Mouse (Mus musculus): ENCODE results near the gene Gprc5c. TPM values are rescaled to one million over a fixed set of nuclear protein-coding genes. Genes with fewer than 3 reads are reported as not detected.

Gene Gprc5c
- polyA plus RNA-seq, 1 experiment, result 4.4 TPM

- H3K36me3 ChIP-seq (ENCODE audit: control insufficient read depth, insufficient read depth, low read length), result no peaks in the 10 kb centered on the region
- no peak overlapping the region for H3K27ac ChIP-seq (ENCODE audit: insufficient read depth, low read depth, low read length)
- TF ChIP-seq POLR2A (IDR thresholded peaks at IDR 0.05; ENCODE audit: low read depth, low read length), result no peak
- peaks cover 2% of the 10 kb centered on the region; the same call in 1 of the 2 replicates for H3K4me1 ChIP-seq (ENCODE audit: control insufficient read depth, insufficient read depth, insufficient read length, low read length)
- WGBS, result under 1% methylated on average over 27 of the region's 27 CpGs
- peaks cover 16% of the 10 kb centered on the region for H3K27me3 ChIP-seq (ENCODE audit: control insufficient read depth, insufficient read depth, low read length)
- H3K4me3 ChIP-seq (ENCODE audit: low read depth, low read length), result peak overlapping the region; percentile 72
Observed at GRCm38 (mm10) chr11:114851269-114851607, 286 bp downstream of the Gprc5c start.

GRCm38 (mm10) chr11:114851608-114852310 lies 807 bp downstream of the Gprc5c start:
- under 1% methylated on average over 65 of the region's 65 CpGs for whole genome bisulfite sequencing
- peak overlapping the region; percentile 72 for H3K4me3 ChIP-seq (ENCODE audit: low read depth, low read length)
- peaks cover 16% of the 10 kb centered on the region for H3K27me3 ChIP-seq (ENCODE audit: control insufficient read depth, insufficient read depth, low read length)
- peaks cover 2% of the 10 kb centered on the region; the same call in 1 of the 2 replicates for H3K4me1 ChIP-seq (ENCODE audit: control insufficient read depth, insufficient read depth, insufficient read length, low read length)
- no peak overlapping the region for H3K27ac ChIP-seq (ENCODE audit: insufficient read depth, low read depth, low read length)
- H3K36me3 ChIP-seq (ENCODE audit: control insufficient read depth, insufficient read depth, low read length), result no peaks in the 10 kb centered on the region
- TF ChIP-seq POLR2A (IDR thresholded peaks at IDR 0.05; ENCODE audit: low read depth, low read length), result no peak
- TF ChIP-seq CTCF (IDR thresholded peaks at IDR 0.05; ENCODE audit: extremely low read depth, insufficient read length, insufficient replicate concordance, low read depth, low read length), result no peak

- Histone ChIP-seq H3K4me3 (ENCODE audit: low read depth, low read length) (peak overlapping the region; percentile 72), H3K27ac (ENCODE audit: insufficient read depth, low read depth, low read length) (no peak overlapping the region), H3K36me3 (ENCODE audit: control insufficient read depth, insufficient read depth, low read length) (no peaks in the 10 kb centered on the region), H3K4me1 (ENCODE audit: control insufficient read depth, insufficient read depth, insufficient read length, low read length) (peaks cover 2% of the 10 kb centered on the region; the same call in 1 of the 2 replicates), H3K27me3 (ENCODE audit: control insufficient read depth, insufficient read depth, low read length) (peaks cover 16% of the 10 kb centered on the region)
- 5% methylated on average over 40 of the region's 40 CpGs for whole genome bisulfite sequencing
- TF ChIP-seq CTCF (IDR thresholded peaks at IDR 0.05; ENCODE audit: extremely low read depth, insufficient read length, insufficient replicate concordance, low read depth, low read length) (no peak), POLR2A (IDR thresholded peaks at IDR 0.05; ENCODE audit: low read depth, low read length) (no peak)
Observed at GRCm38 (mm10) chr11:114852311-114853173, 1.6 kb downstream of the Gprc5c start.

- H3K4me3 ChIP-seq (ENCODE audit: low read depth, low read length), result peak overlapping the region; percentile 72
- no peaks in the 10 kb centered on the region for H3K36me3 ChIP-seq (ENCODE audit: control insufficient read depth, insufficient read depth, low read length)
- 50% methylated on average over 7 of the region's 7 CpGs for WGBS
- H3K4me1 ChIP-seq (ENCODE audit: control insufficient read depth, insufficient read depth, insufficient read length, low read length), result peaks cover 2% of the 10 kb centered on the region; the same call in 1 of the 2 replicates
- TF ChIP-seq CTCF (IDR thresholded peaks at IDR 0.05; ENCODE audit: extremely low read depth, insufficient read length, insufficient replicate concordance, low read depth, low read length) (no peak), POLR2A (IDR thresholded peaks at IDR 0.05; ENCODE audit: low read depth, low read length) (no peak)
- H3K27ac ChIP-seq (ENCODE audit: insufficient read depth, low read depth, low read length), result no peak overlapping the region
- peaks cover 16% of the 10 kb centered on the region for H3K27me3 ChIP-seq (ENCODE audit: control insufficient read depth, insufficient read depth, low read length)
Observed at GRCm38 (mm10) chr11:114853174-114853838, 2.4 kb downstream of the Gprc5c start.

DNA sequence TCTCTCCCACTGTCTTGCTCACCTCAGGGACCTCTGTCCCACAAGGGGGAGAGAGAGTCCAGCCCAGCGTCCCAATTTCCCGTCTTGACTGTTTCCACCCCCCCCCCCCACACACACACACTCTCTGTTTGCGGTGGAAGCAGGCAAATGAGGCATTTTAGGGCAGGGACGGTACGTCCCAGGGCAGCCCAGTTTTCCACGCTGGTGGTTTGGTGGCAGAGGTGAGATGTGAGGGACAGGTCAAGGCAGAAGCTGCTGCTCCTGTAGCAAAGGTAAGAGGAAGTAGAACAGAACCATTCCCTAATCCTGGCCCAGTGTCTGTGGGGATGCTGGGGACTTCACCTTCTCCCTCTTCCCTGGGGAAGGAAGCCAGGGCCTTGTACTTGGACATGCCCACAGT lies 3.6 kb downstream of the Gprc5c start:
- 76% methylated on average over 6 of the region's 6 CpGs for WGBS
- H3K27ac ChIP-seq (ENCODE audit: insufficient read depth, low read depth, low read length), result no peak overlapping the region
- no peak for TF ChIP-seq CTCF (IDR thresholded peaks at IDR 0.05; ENCODE audit: extremely low read depth, insufficient read length, insufficient replicate concordance, low read depth, low read length)
- TF ChIP-seq POLR2A (IDR thresholded peaks at IDR 0.05; ENCODE audit: low read depth, low read length), result no peak
- no peaks in the 10 kb centered on the region for H3K36me3 ChIP-seq (ENCODE audit: control insufficient read depth, insufficient read depth, low read length)
- H3K27me3 ChIP-seq (ENCODE audit: control insufficient read depth, insufficient read depth, low read length), result peaks cover 16% of the 10 kb centered on the region
- peaks cover 4% of the 10 kb centered on the region; the same call in 1 of the 2 replicates for H3K4me1 ChIP-seq (ENCODE audit: control insufficient read depth, insufficient read depth, insufficient read length, low read length)
- no peak overlapping the region for H3K4me3 ChIP-seq (ENCODE audit: low read depth, low read length)

- 74% methylated on average over 5 of the region's 5 CpGs for WGBS
- TF ChIP-seq CTCF (IDR thresholded peaks at IDR 0.05; ENCODE audit: extremely low read depth, insufficient read length, insufficient replicate concordance, low read depth, low read length), result no peak
- no peak for TF ChIP-seq POLR2A (IDR thresholded peaks at IDR 0.05; ENCODE audit: low read depth, low read length)
Observed at GRCm38 (mm10) chr11:114856125-114856524, 5.2 kb downstream of the Gprc5c start.

More at GRCm38 (mm10) chr11:114856125-114856524, 5.2 kb downstream of the Gprc5c start:
- Histone ChIP-seq H3K36me3 (ENCODE audit: control insufficient read depth, insufficient read depth, low read length) (no peaks in the 10 kb centered on the region), H3K4me3 (ENCODE audit: low read depth, low read length) (no peak overlapping the region), H3K27me3 (ENCODE audit: control insufficient read depth, insufficient read depth, low read length) (peaks cover 8% of the 10 kb centered on the region), H3K4me1 (ENCODE audit: control insufficient read depth, insufficient read depth, insufficient read length, low read length) (peaks cover 7% of the 10 kb centered on the region), H3K27ac (ENCODE audit: insufficient read depth, low read depth, low read length) (no peak overlapping the region)

Data from small intestine, adult 2 months (tissue).